Mouse (Mus musculus): ENCODE data around the gene Tgfbr3. TPM values are rescaled to one million over a fixed set of nuclear protein-coding genes. Genes with fewer than 3 reads are reported as not detected.
A peak's percentile ranks its signal among the peaks of the same experiment; 100 is the strongest.

Tgfbr3 gene
- polyA plus RNA-seq, 1 experiment from 2014 or later: 2.2 TPM

GRCm38 (mm10) chr5:107296512-107297322 is 7.3 kb upstream of the Tgfbr3 start:
- ATAC-seq: peak; percentile 12; the same call in 1 of the 2 replicates
- peak; percentile 49 for DNase-seq (ENCODE audit: low spot score)

DNA sequence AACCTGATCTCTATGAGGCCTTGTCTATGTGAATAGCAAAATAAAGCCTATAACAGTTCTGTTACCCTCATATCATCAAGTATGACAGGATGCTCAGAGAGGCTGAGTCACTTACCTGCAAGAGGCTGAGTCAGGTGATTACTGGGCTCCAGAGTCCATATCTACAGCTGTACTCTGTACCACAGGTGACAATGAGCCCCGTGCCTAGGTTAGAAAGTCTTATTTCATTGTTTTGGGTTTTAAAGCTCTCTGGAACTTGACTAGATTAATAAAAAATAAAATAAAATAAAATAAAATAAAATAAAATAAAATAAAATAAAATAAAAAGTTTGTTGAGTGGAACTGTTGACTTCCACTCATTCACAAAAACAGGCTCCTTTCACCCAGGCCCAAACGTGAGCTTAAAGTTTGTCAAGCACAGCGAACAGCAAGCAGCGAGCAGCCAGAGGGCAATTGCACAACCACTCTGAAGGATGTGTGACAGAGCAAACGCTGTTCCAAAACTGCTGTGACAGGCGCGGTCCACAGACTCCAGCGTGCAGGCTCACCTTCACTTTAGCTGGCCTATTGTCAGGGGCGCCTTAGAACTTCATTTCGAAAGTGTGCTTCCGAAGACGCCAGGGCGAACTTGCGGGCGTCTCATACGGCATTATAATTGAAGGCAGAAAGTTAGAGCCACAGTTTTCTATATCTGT is 6.5 kb upstream of the Tgfbr3 start:
- no peak overlapping the region; the same call in 1 of the 2 replicates for H3K4me2 ChIP-seq (ENCODE audit: low read length)
- H3K4me3 ChIP-seq (ENCODE audit: low read depth, low read length): no peak overlapping the region
- H3K9ac ChIP-seq (ENCODE audit: low read length): no peak overlapping the region
- 62% methylated on average over 16 of the region's 16 CpGs for WGBS
- peaks cover 12% of the 10 kb centered on the region; the same call in 1 of the 2 replicates for H3K27me3 ChIP-seq (replicated peaks; ENCODE audit: control insufficient read depth, insufficient read depth, low read length)
- H3K9me3 ChIP-seq (replicated peaks; ENCODE audit: control insufficient read depth, low read length): no peaks in the 10 kb centered on the region
- H3K27ac ChIP-seq (ENCODE audit: low read depth, low read length): no peak overlapping the region
- no peaks in the 10 kb centered on the region for H3K36me3 ChIP-seq (ENCODE audit: control insufficient read depth, insufficient read depth, low read length)
- ATAC-seq: no peak
- no peak for DNase-seq (ENCODE audit: low spot score)
- peaks cover 7% of the 10 kb centered on the region for H3K4me1 ChIP-seq (ENCODE audit: control insufficient read depth, insufficient read depth, low read length)

More at GRCm38 (mm10) chr5:107296512-107297322, 7.3 kb upstream of the Tgfbr3 start:
- H3K36me3 ChIP-seq (ENCODE audit: control insufficient read depth, insufficient read depth, low read length): no peaks in the 10 kb centered on the region
- H3K4me2 ChIP-seq (ENCODE audit: low read length): no peak overlapping the region; the same call in 1 of the 2 replicates
- H3K27ac ChIP-seq (ENCODE audit: low read depth, low read length): no peak overlapping the region
- H3K27me3 ChIP-seq (replicated peaks; ENCODE audit: control insufficient read depth, insufficient read depth, low read length): peaks cover 5% of the 10 kb centered on the region; the same call in 1 of the 2 replicates
- no peaks in the 10 kb centered on the region for H3K9me3 ChIP-seq (replicated peaks; ENCODE audit: control insufficient read depth, low read length)
- 20% methylated on average over 9 of the region's 9 CpGs for WGBS
- H3K9ac ChIP-seq (ENCODE audit: low read length): no peak overlapping the region
- no peak overlapping the region for H3K4me3 ChIP-seq (ENCODE audit: low read depth, low read length)
- H3K4me1 ChIP-seq (ENCODE audit: control insufficient read depth, insufficient read depth, low read length): peaks cover 7% of the 10 kb centered on the region

GRCm38 (mm10) chr5:107295061-107295816 is 5.8 kb upstream of the Tgfbr3 start:
- no peaks in the 10 kb centered on the region for H3K36me3 ChIP-seq (ENCODE audit: control insufficient read depth, insufficient read depth, low read length)
- ATAC-seq: no peak
- H3K4me2 ChIP-seq (ENCODE audit: low read length): no peak overlapping the region
- peak; percentile 29 for DNase-seq (ENCODE audit: low spot score)
- no peak overlapping the region for H3K9ac ChIP-seq (ENCODE audit: low read length)
- H3K27ac ChIP-seq (ENCODE audit: low read depth, low read length): no peak overlapping the region
- H3K4me3 ChIP-seq (ENCODE audit: low read depth, low read length): no peak overlapping the region
- 64% methylated on average over 8 of the region's 8 CpGs for WGBS
- H3K9me3 ChIP-seq (replicated peaks; ENCODE audit: control insufficient read depth, low read length): no peaks in the 10 kb centered on the region
- peaks cover 19% of the 10 kb centered on the region for H3K27me3 ChIP-seq (replicated peaks; ENCODE audit: control insufficient read depth, insufficient read depth, low read length)
- peaks cover 7% of the 10 kb centered on the region for H3K4me1 ChIP-seq (ENCODE audit: control insufficient read depth, insufficient read depth, low read length)

DNA sequence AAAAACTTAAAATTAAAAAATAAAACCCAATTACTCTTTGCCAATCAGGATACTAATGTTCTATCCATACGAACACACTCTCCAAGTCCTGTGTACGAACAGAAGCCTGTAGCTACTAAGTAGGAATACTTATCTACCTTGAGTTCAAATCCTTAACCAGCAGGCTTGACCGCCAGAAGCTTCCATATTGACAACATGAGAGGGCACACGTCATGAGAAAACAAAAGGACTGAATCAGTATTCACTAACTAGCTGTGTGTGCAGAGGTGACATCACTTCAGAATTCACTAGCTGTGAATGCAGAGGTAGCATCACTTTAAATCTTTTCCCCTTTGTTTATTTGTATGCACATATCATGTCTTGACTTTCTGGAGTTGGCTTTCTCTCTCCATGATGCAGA is 4.6 kb upstream of the Tgfbr3 start:
- H3K4me3 ChIP-seq (ENCODE audit: low read depth, low read length): no peak overlapping the region
- 81% methylated on average over 4 of the region's 4 CpGs for WGBS
- ATAC-seq: no peak
- H3K27me3 ChIP-seq (replicated peaks; ENCODE audit: control insufficient read depth, insufficient read depth, low read length): peaks cover 25% of the 10 kb centered on the region
- no peaks in the 10 kb centered on the region for H3K9me3 ChIP-seq (replicated peaks; ENCODE audit: control insufficient read depth, low read length)
- H3K4me2 ChIP-seq (ENCODE audit: low read length): no peak overlapping the region
- no peaks in the 10 kb centered on the region for H3K36me3 ChIP-seq (ENCODE audit: control insufficient read depth, insufficient read depth, low read length)
- H3K9ac ChIP-seq (ENCODE audit: low read length): no peak overlapping the region
- peaks cover 7% of the 10 kb centered on the region for H3K4me1 ChIP-seq (ENCODE audit: control insufficient read depth, insufficient read depth, low read length)
- no peak overlapping the region for H3K27ac ChIP-seq (ENCODE audit: low read depth, low read length)
- no peak for DNase-seq (ENCODE audit: low spot score)

- WGBS: 40% methylated on average over 8 of the region's 8 CpGs
- Histone ChIP-seq H3K4me1 (ENCODE audit: control insufficient read depth, insufficient read depth, low read length) (no peaks in the 10 kb centered on the region; the same call in 1 of the 2 replicates), H3K4me2 (ENCODE audit: low read length) (peak overlapping the region; percentile 100), H3K4me3 (ENCODE audit: low read depth, low read length) (peak overlapping the region; percentile 61), H3K9me3 (replicated peaks; ENCODE audit: control insufficient read depth, low read length) (no peaks in the 10 kb centered on the region), H3K9ac (ENCODE audit: low read length) (peak overlapping the region; percentile 65; the same call in 1 of the 2 replicates), H3K27me3 (replicated peaks; ENCODE audit: control insufficient read depth, insufficient read depth, low read length) (peaks cover 47% of the 10 kb centered on the region), H3K36me3 (ENCODE audit: control insufficient read depth, insufficient read depth, low read length) (no peaks in the 10 kb centered on the region), H3K27ac (ENCODE audit: low read depth, low read length) (no peak overlapping the region)
- ATAC-seq (no peak), DNase-seq (ENCODE audit: low spot score) (no peak)
Observed at GRCm38 (mm10) chr5:107289986-107290385, 557 bp upstream of the Tgfbr3 start.

DNA sequence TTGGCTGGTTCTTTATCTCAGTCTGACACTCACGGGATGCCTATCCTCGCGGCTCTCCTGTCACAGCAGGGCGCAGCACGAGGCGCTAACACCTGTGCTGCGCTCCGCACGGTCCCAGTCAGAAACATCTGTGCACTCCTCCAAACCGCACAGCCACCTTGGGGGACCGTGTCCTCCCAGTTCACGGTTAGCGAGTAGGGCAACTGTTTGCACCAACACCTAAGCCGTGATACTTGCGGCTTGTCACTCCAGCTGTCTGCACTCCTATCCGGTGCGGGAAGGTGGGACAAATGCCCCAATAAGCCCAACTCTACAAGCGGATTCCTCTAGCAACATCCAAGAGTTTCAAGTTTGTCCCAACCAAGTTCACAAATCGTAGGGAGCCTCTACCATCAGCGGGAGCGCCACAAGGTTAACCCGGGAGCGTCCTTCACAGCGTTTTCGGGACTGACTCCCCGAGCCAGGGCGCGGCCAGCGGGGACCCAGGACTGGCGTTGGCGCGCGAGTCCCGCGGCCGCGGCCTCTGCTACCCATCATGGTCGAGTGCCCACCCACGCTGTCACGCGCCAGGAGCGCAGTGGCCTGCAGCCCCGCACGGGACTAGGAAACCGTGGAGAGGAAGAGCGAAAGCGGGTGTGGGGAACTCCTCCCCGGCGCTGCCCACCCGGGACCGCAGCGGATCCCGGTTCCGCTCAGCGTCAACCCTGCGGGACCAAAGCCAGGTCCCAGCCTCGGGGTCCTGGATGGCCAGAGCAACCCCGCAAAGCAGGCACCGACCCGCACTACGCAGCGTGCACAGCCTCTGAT is 799 bp downstream of the Tgfbr3 start:
- Histone ChIP-seq H3K4me1 (ENCODE audit: control insufficient read depth, insufficient read depth, low read length) (no peaks in the 10 kb centered on the region; the same call in 1 of the 2 replicates), H3K4me3 (ENCODE audit: low read depth, low read length) (peak overlapping the region; percentile 61), H3K27ac (ENCODE audit: low read depth, low read length) (no peak overlapping the region), H3K9me3 (replicated peaks; ENCODE audit: control insufficient read depth, low read length) (no peaks in the 10 kb centered on the region), H3K4me2 (ENCODE audit: low read length) (peak overlapping the region; percentile 100), H3K9ac (ENCODE audit: low read length) (peak overlapping the region; percentile 65), H3K27me3 (replicated peaks; ENCODE audit: control insufficient read depth, insufficient read depth, low read length) (peaks cover 49% of the 10 kb centered on the region), H3K36me3 (ENCODE audit: control insufficient read depth, insufficient read depth, low read length) (no peaks in the 10 kb centered on the region)
- ATAC-seq (peak; percentile 35), DNase-seq (ENCODE audit: low spot score) (no peak)
- under 1% methylated on average over 62 of the region's 62 CpGs for WGBS

DNA sequence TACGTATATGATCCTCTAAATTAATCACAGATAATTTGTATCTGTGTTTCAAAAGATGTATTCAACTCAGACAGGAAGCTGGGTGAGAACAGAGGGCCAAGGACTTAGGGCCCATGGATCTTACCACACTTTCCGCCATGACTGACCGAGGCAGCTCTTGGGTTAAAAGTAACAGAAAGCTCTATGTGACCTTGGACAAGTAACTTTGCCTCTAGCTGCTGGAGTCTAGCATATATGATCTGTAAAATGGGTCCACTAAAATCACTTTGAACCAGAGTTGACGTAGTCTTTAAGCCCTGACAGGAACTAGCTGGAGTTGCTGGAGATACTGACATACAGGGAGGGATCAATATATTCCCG is 1.5 kb downstream of the Tgfbr3 start:
- ATAC-seq: no peak
- Histone ChIP-seq H3K27me3 (replicated peaks; ENCODE audit: control insufficient read depth, insufficient read depth, low read length) (peaks cover 52% of the 10 kb centered on the region), H3K27ac (ENCODE audit: low read depth, low read length) (no peak overlapping the region), H3K4me3 (ENCODE audit: low read depth, low read length) (no peak overlapping the region), H3K9ac (ENCODE audit: low read length) (no peak overlapping the region), H3K4me2 (ENCODE audit: low read length) (peak overlapping the region; percentile 100), H3K4me1 (ENCODE audit: control insufficient read depth, insufficient read depth, low read length) (no peaks in the 10 kb centered on the region; the same call in 1 of the 2 replicates), H3K36me3 (ENCODE audit: control insufficient read depth, insufficient read depth, low read length) (no peaks in the 10 kb centered on the region), H3K9me3 (replicated peaks; ENCODE audit: control insufficient read depth, low read length) (no peaks in the 10 kb centered on the region)
- WGBS: 48% methylated on average over 5 of the region's 5 CpGs
- no peak for DNase-seq (ENCODE audit: low spot score)

Data from forebrain, embryonic 14.5 days (tissue).